Mouse (Mus musculus) regulatory T cell (primary cell): Measurements from ENCODE around the gene Acbd3.

Experiments
- in situ Hi-C: fragments of 300-600 bp; cut with MboI, MseI; formaldehyde crosslinking; loops from one replicate; pipeline ENCODE4 v1.15.1; 2025; ENCODE audit warnings: high pct_unique_total_duplicates

Acbd3 gene

DNA sequence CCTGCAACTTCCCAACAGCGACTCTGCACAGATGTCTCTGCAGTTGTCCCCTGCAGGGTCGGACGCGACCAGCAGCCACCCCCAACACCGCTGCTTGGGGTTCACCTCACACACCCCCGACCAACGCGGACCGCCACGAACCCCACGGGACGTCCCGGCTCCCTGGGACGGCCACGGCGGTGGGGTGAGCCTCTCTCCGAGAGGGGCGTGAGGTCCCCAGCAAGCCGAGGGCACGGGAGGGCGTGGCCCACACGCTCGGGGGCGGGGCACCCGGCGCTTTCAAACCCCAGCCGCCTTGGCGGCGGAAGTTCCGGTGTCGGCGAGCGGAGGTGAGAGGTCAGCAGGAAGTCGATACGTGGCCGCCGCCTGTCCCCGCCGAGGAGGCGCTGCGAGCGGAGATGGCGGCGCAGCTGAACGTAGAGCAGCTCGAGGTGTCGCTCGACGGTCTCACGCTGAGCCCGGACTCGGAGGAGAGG, at the start of gene Acbd3:
Gene Acbd3 (plus strand): TSS at position 340 of the 476 bp plus-strand sequence.
- in situ Hi-C loops, result no loop called here

DNA sequence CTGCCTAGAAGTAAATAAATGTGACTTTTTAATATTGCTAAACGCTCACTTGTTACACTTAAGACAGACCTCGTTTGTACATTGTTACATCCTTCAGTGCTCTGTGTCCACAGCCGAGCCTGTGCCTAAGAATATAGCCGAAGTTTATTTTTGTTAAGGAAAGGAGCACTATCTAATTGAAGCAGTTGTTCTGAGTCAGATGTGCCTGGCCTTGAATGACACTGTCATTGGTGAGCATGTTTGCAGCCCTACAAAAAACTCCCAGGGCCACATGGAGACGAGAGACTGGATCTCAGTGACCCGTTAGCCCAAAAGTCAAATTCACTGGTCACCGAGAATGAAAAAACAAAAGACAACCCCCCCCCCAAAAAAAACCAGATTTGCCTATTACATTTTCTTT, 34.6 kb upstream of the Acbd3 start:
- in situ Hi-C loops, result no loop called here

DNA sequence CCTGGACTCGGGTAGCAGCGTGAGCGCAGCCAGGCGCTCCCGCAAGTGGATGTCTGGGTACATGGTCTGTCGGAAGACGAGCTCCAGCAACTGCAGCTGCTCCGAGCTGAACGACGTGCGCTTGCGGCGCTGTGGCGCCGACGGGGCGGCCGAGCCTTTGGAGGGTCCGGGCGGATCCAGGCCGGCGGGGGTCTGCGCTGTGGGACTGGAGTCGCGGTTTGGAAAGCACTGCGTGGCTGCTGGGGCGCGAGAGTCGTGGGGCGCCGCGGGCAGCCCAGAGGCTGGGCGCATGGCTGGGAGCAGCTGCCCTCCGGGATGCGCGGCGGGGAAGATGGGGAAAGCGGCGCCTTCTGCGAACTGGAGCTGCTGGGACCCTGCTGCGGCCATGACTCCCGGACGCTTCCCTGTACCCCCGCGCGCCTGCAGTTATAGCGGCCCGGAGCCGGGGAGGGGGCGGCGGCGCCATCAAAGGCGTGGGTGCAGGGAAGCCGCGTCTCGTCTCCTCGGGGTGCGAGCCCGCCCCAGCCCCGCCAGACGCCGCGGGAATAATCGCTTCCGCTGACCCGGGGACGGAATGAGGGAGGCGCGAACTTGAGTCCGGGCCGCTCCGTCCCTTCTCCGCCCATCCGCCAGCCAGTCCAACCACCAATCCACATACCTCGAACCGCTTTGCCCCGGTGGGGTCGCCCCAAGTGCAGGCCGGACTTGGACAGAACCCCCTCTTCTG, 29.1 kb upstream of the Acbd3 start, which contains the start of gene Mixl1:
Gene Mixl1 (minus strand): TSS at position 409 of the 727 bp plus-strand sequence.
- in situ Hi-C loops, result no loop called here

- in situ Hi-C loops, result no loop called here
These were observed 27.8 kb upstream of the Acbd3 start for GRCm38 (mm10) chr1:180698063-180698462.

- in situ Hi-C loops, result no loop called here
These were observed 22.4 kb upstream of the Acbd3 start for GRCm38 (mm10) chr1:180703400-180703799.

- in situ Hi-C loops, result no loop called here
These were observed 18.5 kb upstream of the Acbd3 start for GRCm38 (mm10) chr1:180707368-180707767.

GRCm38 (mm10) chr1:180707813-180708212, 18.0 kb upstream of the Acbd3 start:
- in situ Hi-C loops, result no loop called here

DNA sequence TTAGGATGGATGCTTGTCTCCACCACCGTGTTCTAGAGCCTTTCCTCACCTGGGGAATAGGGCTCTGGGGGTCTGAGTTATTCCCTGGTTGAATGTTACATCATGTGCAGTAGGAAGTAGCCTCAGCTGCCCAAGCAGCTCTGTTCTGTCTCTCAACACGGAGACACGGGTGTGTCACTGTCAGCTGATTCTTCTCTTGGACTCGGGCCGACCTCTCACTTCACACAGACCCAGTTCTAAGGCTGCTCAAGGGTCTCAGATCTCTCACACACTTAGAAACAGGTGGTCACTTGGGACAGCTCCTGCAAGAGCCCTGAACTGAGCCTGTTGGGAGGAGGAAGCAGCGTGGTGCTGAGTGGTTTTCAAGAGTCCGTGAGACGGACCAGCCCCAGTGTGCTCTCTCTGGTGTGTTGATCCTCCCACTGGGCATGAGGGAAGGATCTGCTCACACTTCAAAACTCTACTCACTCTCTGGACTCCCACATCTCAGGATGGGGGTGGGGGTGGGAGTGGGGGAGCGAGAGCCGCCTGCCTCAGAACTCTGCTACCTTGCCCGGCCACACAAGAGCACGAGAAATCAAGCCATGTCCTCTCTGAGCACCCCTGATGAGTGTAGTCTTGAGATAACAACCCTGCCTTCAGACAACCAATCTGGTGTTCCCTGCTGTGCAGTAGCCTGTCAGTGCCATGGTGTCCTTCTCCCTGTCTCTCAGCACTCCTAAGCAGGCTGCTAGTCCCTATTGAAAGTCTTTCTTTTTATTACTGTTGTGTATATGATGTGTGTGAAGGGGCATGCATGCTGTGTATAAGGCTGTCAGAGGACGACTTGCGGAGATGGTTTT, 16.7 kb upstream of the Acbd3 start:
- in situ Hi-C loops, result no loop called here

DNA sequence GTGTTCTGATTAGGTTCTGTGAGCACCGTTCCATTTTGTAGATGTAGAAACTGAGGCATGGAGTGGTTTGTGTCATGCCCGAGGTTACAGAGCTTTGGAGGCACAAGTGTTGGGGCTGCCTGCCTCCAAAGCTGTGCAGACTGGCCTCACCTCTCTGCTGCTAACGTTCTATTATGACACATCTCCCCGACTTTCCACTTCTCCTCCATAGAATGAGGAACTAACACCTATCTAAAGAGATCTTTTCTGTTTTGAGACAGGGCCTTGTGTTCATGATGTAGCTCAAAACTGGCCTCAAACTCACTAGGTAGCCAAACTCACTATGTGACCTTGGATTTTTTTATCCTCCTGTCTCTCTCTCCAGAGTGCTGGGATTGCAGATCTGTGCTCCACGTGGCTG, 7.1 kb upstream of the Acbd3 start:
- in situ Hi-C loops, result loop anchor here (5.0 kb wide), 1 partner anchor 44 kb away; no protein-coding TSS in a partner anchor

DNA sequence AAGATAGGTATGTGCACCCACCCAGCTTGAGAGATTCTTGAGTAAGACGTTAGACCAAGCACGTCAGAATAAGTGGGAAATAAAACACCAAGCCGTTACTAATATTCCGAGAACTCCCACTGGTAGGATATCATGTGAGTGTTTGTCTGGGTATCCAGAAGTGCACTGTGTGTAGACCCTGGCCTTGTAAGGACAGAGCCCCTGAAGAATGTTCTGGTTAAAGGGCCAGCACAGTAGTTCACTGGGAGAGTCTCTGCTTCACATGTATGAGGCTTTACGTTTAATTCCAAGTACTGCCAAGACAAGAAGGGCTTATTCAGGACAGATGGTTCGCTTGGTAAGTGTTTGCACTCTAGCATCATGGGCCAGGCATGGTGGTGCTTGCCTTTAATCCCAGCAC, 6.4 kb upstream of the Acbd3 start:
- in situ Hi-C loops, result loop anchor here (5.0 kb wide), 1 partner anchor 43 kb away; no protein-coding TSS in a partner anchor

- in situ Hi-C loops, result loop anchor here (5.0 kb wide), 1 partner anchor 42 kb away; no protein-coding TSS in a partner anchor
These were observed 5.7 kb upstream of the Acbd3 start for GRCm38 (mm10) chr1:180719951-180720689.

GRCm38 (mm10) chr1:180722608-180723007, 3.2 kb upstream of the Acbd3 start:
- in situ Hi-C loops, result no loop called here

DNA sequence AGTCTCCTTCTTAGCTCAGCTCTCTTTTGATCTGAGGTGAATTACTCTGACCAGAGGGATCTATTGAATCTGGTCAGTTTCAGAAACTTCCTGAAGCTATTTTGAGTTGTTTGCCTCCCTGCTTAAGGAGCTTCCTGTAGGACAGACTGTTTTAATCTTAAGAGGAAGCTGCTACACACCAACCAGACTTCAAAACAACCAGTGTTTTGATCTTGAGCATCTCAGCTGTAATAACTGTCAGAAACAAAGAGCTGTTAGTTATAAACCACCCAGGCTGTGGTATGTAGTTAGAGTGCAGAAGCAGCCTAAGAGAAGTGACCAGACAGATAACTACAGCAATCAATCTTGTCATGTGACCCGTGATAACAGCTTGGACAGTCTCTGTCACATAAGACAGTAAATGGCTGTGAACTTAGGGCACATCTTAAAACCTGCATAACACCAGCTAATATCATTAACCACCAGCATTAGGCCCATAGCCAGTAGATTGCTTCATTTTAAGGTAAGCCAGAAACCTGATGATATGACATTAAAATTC, 2.1 kb upstream of the Acbd3 start:
- in situ Hi-C loops, result no loop called here

GRCm38 (mm10) chr1:180726183-180726582, 340 bp downstream of the Acbd3 start:
- in situ Hi-C loops, result no loop called here

- in situ Hi-C loops, result no loop called here
These were observed 3.4 kb downstream of the Acbd3 start for GRCm38 (mm10) chr1:180729231-180729630.

GRCm38 (mm10) chr1:180747827-180748226, 22.0 kb downstream of the Acbd3 start:
- in situ Hi-C loops, result no loop called here

DNA sequence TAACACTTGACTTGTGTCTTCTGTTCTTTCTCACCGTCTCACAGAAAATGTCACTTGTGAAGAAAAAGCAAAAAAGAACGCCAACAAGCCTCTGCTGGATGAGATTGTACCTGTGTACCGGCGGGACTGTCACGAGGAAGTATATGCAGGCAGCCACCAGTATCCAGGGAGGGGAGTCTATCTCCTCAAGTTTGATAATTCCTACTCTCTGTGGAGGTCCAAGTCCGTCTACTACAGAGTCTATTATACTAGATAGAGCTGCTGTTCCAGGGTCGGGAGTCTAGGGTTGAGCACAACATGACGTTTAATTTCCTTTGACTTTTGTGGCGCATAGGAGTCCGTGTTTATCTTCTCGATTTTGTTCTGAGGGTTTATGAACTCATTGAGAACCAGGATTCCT, 26.3 kb downstream of the Acbd3 start:
- in situ Hi-C loops, result no loop called here

GRCm38 (mm10) chr1:180754376-180754775, 28.5 kb downstream of the Acbd3 start:
- in situ Hi-C loops, result no loop called here

GRCm38 (mm10) chr1:180756711-180757110, 30.9 kb downstream of the Acbd3 start:
- in situ Hi-C loops, result no loop called here

DNA sequence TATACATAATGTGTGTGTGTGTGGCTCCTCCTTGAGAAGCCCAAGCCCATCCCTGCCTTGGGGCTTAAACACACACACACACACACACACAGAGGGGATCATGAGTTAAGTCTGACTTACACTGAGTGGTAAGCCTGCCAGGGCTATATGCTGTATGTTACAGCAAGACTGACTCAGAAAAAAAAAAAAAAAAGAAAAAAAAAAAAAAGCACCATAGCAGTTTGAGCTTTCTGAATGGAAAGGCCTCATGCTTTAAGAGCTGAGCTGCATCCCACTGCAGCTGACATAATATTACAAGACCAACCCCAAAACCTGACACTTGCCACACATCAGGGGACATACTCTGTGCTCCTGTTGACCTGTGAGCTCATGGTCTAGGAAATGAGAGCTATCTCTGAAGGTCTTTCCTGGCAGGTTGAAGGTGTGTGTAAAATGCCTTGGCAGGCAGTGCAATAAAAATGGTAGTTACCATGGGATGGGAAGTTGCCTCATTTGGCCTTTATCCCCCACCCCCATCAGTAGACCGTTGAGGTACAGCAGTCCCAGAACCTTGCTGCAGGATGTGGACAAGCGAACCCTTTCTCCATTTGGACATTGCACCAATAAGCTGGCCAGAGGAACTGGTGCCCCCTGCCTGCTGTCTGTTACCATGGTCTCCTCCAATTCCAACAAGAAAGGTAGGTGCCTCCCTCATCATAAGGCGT, 31.6 kb downstream of the Acbd3 start:
- in situ Hi-C loops, result no loop called here
